Mouse (Mus musculus): ENCODE data around the gene Wfdc1.

- no peak for TF ChIP-seq POLR2A (IDR thresholded peaks at IDR 0.05; ENCODE audit: low read depth, low read length)
- TF ChIP-seq CTCF (IDR thresholded peaks at IDR 0.05; ENCODE audit: borderline replicate concordance, insufficient read depth, low read length): no peak
Measured at GRCm38 (mm10) chr8:119708878-119709702, 42.9 kb downstream of the Wfdc1 start.

Measured in embryonic fibroblast, embryonic 13.5 days (primary cell).